Mouse (Mus musculus) lung, adult 2 months (tissue): Measurements from ENCODE around the gene Ddx51.

Experiments
- CTCF ChIP-seq: fragments of 200-500 bp; IDR thresholded peaks from 2 replicates; pipeline ENCODE4 v1.5.1; 2011; ENCODE audit warnings: mild to moderate bottlenecking, low read length, control low read depth; ENCODE audit not compliant: insufficient read depth
- POLR2A ChIP-seq: fragments of 200-500 bp; IDR thresholded peaks from 2 replicates; pipeline ENCODE4 v1.6.1; 2011; ENCODE audit warnings: low read depth, mild to moderate bottlenecking, control low read depth, low read length, borderline replicate concordance; ENCODE audit errors: extremely low read depth

DNA sequence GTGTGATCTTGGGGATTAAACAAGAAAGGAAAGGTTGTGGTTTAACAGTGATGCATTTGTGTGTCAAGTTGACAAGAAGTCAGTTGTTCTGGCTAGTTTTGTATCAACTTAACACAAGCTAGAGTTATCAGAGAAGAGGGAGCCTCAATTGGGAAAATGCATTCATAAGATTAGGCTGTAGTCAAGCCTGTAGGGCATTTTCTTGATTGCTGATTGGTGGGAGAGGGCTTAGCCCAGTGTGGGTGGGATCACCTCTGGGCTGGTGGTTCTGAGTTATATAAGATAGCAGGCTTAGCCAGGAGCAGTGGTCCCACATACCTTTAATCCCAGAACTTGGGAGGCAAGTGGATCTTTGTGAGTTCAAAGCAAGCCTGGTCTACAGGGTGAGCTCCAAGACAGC lies 6.9 kb upstream of the Ddx51 start:
- TF ChIP-seq POLR2A, result no peak
- TF ChIP-seq CTCF, result no peak
